In the genomic region with DNA sequence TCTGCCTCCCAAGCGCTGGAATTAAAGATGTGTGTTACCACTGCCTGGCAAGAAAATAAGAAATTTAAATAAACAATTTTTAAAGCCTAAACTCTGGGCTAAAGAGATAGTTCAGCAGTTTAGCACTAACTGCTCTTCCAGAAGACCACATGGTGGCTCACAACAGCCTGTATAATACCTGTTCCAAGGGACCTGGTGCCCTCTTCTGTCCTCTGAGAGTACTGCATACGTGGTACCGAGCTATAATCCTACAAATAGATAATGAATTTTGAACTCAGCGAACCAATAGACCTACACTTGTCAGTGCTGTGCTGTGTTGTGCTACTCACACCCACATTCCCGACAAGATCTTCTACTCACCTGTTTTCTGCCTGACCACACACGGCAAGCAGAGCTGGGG, we compare ENCODE assay signal across 8 mouse cellular contexts. TPM values are rescaled to one million over a fixed set of nuclear protein-coding genes. Genes with fewer than 3 reads are reported as not detected.
DNase-seq lines count a peak whose midpoint lies in the region; ATAC-seq and TF ChIP-seq lines count a peak whose summit lies in the region.

No protein-coding gene starts in this region.

- TF ChIP-seq CTCF in forebrain, postnatal 0 days (IDR thresholded peaks at IDR 0.05; ENCODE audit: low read depth): peak; percentile 85

- H3K27ac ChIP-seq in forebrain, postnatal 0 days (ENCODE audit: low read depth, low read length): no peak overlapping the region
- no peak overlapping the region for H3K27ac ChIP-seq in hindbrain, embryonic 15.5 days (replicated peaks)

- 14% methylated on average over 6 of the region's 6 CpGs for WGBS in forebrain, postnatal 0 days
- 11% methylated on average over 6 of the region's 6 CpGs for WGBS in hindbrain, embryonic 15.5 days

- ATAC-seq in forebrain, postnatal 0 days: peak; percentile 83
- peak; percentile 81; the same call in 1 of the 2 replicates for ATAC-seq in hindbrain, embryonic 15.5 days (ENCODE audit: low FRiP score, low read depth)

- no peak overlapping the region for H3K9ac ChIP-seq in forebrain, postnatal 0 days
- no peak overlapping the region for H3K9ac ChIP-seq in hindbrain, embryonic 15.5 days

- peak; percentile 77 to 93 for DNase-seq in heart, adult 18-20 months
- no peak for DNase-seq in heart, postnatal 25 days (ENCODE audit: low spot score)
- peak; percentile 57 for DNase-seq in cerebellum, adult 11 months
- peak; percentile 75 for DNase-seq in forebrain, postnatal 0 days
- DNase-seq in left cerebral cortex, postnatal 14 days (ENCODE audit: low spot score in 2 of 2): peak; percentile 73 to 79
- peak; percentile 79 for DNase-seq in mesoderm, embryonic 11.5 days (ENCODE audit: low read depth, low spot score)
- DNase-seq in spleen, adult 12 weeks (ENCODE audit: low spot score): peak; percentile 71

- H3K4me1 ChIP-seq in forebrain, postnatal 0 days (ENCODE audit: insufficient read depth): no peaks in the 10 kb centered on the region
- H3K4me1 ChIP-seq in hindbrain, embryonic 15.5 days (replicated peaks): no peaks in the 10 kb centered on the region

- no peaks in the 10 kb centered on the region for H3K9me3 ChIP-seq in forebrain, postnatal 0 days (ENCODE audit: low read length)
- H3K9me3 ChIP-seq in hindbrain, embryonic 15.5 days: no peaks in the 10 kb centered on the region

- H3K4me2 ChIP-seq in forebrain, postnatal 0 days (ENCODE audit: low read depth): no peak overlapping the region
- H3K4me2 ChIP-seq in hindbrain, embryonic 15.5 days: no peak overlapping the region

- intact Hi-C loops in heart, postnatal 25 days (cut with DNase I): loop anchor here (2.0 to 10.0 kb wide), 4 partner anchors 82 to 380 kb away; a partner anchor contains a TSS
- intact Hi-C loops in left cerebral cortex, postnatal 14 days (cut with DNase I): loop anchor here (5.0 kb wide), 1 partner anchor 187 kb away; no protein-coding TSS in a partner anchor

- no peaks in the 10 kb centered on the region for H3K27me3 ChIP-seq in forebrain, postnatal 0 days (ENCODE audit: insufficient read depth, low read length)
- no peaks in the 10 kb centered on the region for H3K27me3 ChIP-seq in hindbrain, embryonic 15.5 days

- no peaks in the 10 kb centered on the region for H3K36me3 ChIP-seq in forebrain, postnatal 0 days (ENCODE audit: insufficient read depth)
- no peaks in the 10 kb centered on the region for H3K36me3 ChIP-seq in hindbrain, embryonic 15.5 days

- H3K4me3 ChIP-seq in forebrain, postnatal 0 days (ENCODE audit: low read depth, low read length): no peak overlapping the region
- no peak overlapping the region for H3K4me3 ChIP-seq in hindbrain, embryonic 15.5 days

RNA-seq across cellular contexts. Expression of a gene that starts 5.8 kb away (rescaled TPM):
- total RNA-seq in heart, adult 18-20 months (2021): 10 to 100 TPM; 22.2 to 25.6 TPM
- total RNA-seq in heart, postnatal 25 days (2021): 10 to 100 TPM; 20.3 to 24.2 TPM
- 66.6 and 67.7 TPM in 2 replicates for total RNA-seq in forebrain, postnatal 0 days (2014; rRNA removed)
- 115 and 134 TPM in 2 replicates for polyA plus RNA-seq in forebrain, postnatal 0 days (2015; fragmentation: Nextera tagmentation; extraction: Ambion mirVana)
- 130 and 134 TPM in 2 replicates for polyA plus RNA-seq in hindbrain, embryonic 15.5 days (2015; fragmentation: Nextera tagmentation; extraction: Ambion mirVana)
- 100 to 1,000 TPM; 108 to 118 TPM for total RNA-seq in left cerebral cortex, postnatal 14 days (2021)

RNA-seq across cellular contexts. Expression of a gene that starts 12.2 kb away (rescaled TPM):
- 1 to 10 TPM; 5.0 to 5.8 TPM for total RNA-seq in heart, adult 18-20 months (2021)
- total RNA-seq in heart, postnatal 25 days (2021): 1 to 10 TPM; 4.9 to 6.6 TPM
- total RNA-seq in forebrain, postnatal 0 days (2014; rRNA removed): 25.9 and 32.6 TPM in 2 replicates
- polyA plus RNA-seq in forebrain, postnatal 0 days (2015; fragmentation: Nextera tagmentation; extraction: Ambion mirVana): 14.6 and 20.1 TPM in 2 replicates
- polyA plus RNA-seq in hindbrain, embryonic 15.5 days (2015; fragmentation: Nextera tagmentation; extraction: Ambion mirVana): 27.0 and 28.3 TPM in 2 replicates
- 10 to 100 TPM; 26.0 to 31.3 TPM for total RNA-seq in left cerebral cortex, postnatal 14 days (2021)

RNA-seq across cellular contexts. Expression of a gene that starts 20.7 kb away (rescaled TPM):
- 100 to 1,000 TPM; 290 to 300 TPM for total RNA-seq in heart, adult 18-20 months (2021)
- total RNA-seq in heart, postnatal 25 days (2021): 100 to 1,000 TPM; 328 to 348 TPM
- 86.9 and 114 TPM in 2 replicates for total RNA-seq in forebrain, postnatal 0 days (2014; rRNA removed)
- polyA plus RNA-seq in forebrain, postnatal 0 days (2015; fragmentation: Nextera tagmentation; extraction: Ambion mirVana): 64.3 and 77.4 TPM in 2 replicates
- 73.8 and 86.0 TPM in 2 replicates for polyA plus RNA-seq in hindbrain, embryonic 15.5 days (2015; fragmentation: Nextera tagmentation; extraction: Ambion mirVana)
- 100 to 1,000 TPM; 122 to 125 TPM for total RNA-seq in left cerebral cortex, postnatal 14 days (2021)

RNA-seq across cellular contexts. Expression of a gene that starts 21.5 kb away (rescaled TPM):
- total RNA-seq in heart, adult 18-20 months (2021): 100 to 1,000 TPM; 229 to 232 TPM
- 100 to 1,000 TPM; 225 to 248 TPM for total RNA-seq in heart, postnatal 25 days (2021)
- total RNA-seq in forebrain, postnatal 0 days (2014; rRNA removed): 119 and 126 TPM in 2 replicates
- 238 and 271 TPM in 2 replicates for polyA plus RNA-seq in forebrain, postnatal 0 days (2015; fragmentation: Nextera tagmentation; extraction: Ambion mirVana)
- 275 and 287 TPM in 2 replicates for polyA plus RNA-seq in hindbrain, embryonic 15.5 days (2015; fragmentation: Nextera tagmentation; extraction: Ambion mirVana)
- total RNA-seq in left cerebral cortex, postnatal 14 days (2021): 100 to 1,000 TPM; 185 to 197 TPM

RNA-seq across cellular contexts. Expression of a gene that starts 21.6 kb away (rescaled TPM):
- total RNA-seq in heart, adult 18-20 months (2021): 10 to 100 TPM; 67.6 to 76.8 TPM
- total RNA-seq in heart, postnatal 25 days (2021): 10 to 100 TPM; 39.2 to 47.2 TPM
- 47.7 and 50.0 TPM in 2 replicates for total RNA-seq in forebrain, postnatal 0 days (2014; rRNA removed)
- polyA plus RNA-seq in forebrain, postnatal 0 days (2015; fragmentation: Nextera tagmentation; extraction: Ambion mirVana): 59.2 and 66.2 TPM in 2 replicates
- polyA plus RNA-seq in hindbrain, embryonic 15.5 days (2015; fragmentation: Nextera tagmentation; extraction: Ambion mirVana): 52.7 and 53.0 TPM in 2 replicates
- total RNA-seq in left cerebral cortex, postnatal 14 days (2021): 10 to 100 TPM; 45.9 to 46.1 TPM
